19 mouse cellular contexts compared by ENCODE assay signal in the genomic region with DNA sequence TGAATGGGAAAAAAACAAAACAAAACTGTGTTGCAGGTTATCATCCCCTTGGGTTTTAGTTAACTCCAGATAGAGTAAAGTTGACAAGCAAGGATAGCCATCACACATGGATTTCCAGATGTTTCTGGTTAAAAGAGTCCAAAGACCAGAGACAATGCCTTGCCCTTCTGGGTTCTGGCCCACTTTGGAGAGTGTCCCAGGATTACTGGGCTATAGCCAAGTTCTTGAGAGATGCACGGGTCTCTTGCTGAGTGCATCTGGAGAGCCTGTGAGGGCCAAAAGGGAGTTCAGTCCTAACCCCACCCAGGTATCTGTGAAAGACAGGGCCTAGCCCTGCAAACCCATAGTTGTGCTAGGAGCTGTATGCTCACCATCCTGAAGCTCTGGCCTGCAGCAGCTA.
DNase-seq lines count a peak whose midpoint lies in the region; ATAC-seq and TF ChIP-seq lines count a peak whose summit lies in the region.
"Had no signal": no experiment of that assay in that cellular context is flagged by ENCODE, and none has a peak within 500 bp of the region (broad histone marks: within the 10 kb centered on the region; RNA-seq: fewer than 3 reads in every experiment).

No protein-coding gene starts in this region.

- DNase-seq in cerebellum, postnatal 10 days, result peak; percentile 47 to 54
- DNase-seq in cerebellum, postnatal 4 days (ENCODE audit: low spot score in 2 of 2), result no peak
- peak; percentile 37 to 44 for DNase-seq in heart, adult 2 months
- DNase-seq in heart, postnatal 4 days, result no peak
- no peak for DNase-seq in limb, embryonic 10.5 days (ENCODE audit: low spot score)
- no peak for DNase-seq in urinary bladder, postnatal 10 days (ENCODE audit: low spot score)
- DNase-seq: forebrain, postnatal 0 days; kidney, adult 18-20 months; kidney, postnatal 10 days; liver, embryonic 13.5 days; lung, adult 2 months; lung, postnatal 14 days; thymus, postnatal 14 days had no signal

- H3K27ac ChIP-seq in heart, adult 2 months, result no peak overlapping the region
- H3K27ac ChIP-seq in limb, embryonic 15.5 days, result peak overlapping the region; percentile 30; the same call in 1 of the 2 replicates
- no peak overlapping the region for H3K27ac ChIP-seq in limb, embryonic 10.5 days
- no peak overlapping the region for H3K27ac ChIP-seq in intestine, embryonic 16.5 days (ENCODE audit: low read length)
- H3K27ac ChIP-seq: hindbrain, embryonic 12.5 days; limb, embryonic 13.5 days; liver, embryonic 13.5 days had no signal

- TF ChIP-seq CTCF in heart, adult 2 months (IDR thresholded peaks at IDR 0.05), result no peak

- H3K4me2 ChIP-seq in limb, embryonic 15.5 days, result no peak overlapping the region
- no peak overlapping the region for H3K4me2 ChIP-seq in intestine, embryonic 16.5 days (ENCODE audit: low read depth, low read length)
- H3K4me2 ChIP-seq: hindbrain, embryonic 12.5 days; limb, embryonic 13.5 days; liver, embryonic 13.5 days; midbrain, embryonic 11.5 days had no signal

- no peak overlapping the region for H3K9ac ChIP-seq in heart, adult 2 months (ENCODE audit: low read depth, low read length)
- H3K9ac ChIP-seq in limb, embryonic 15.5 days, result no peak overlapping the region
- H3K9ac ChIP-seq in intestine, embryonic 16.5 days (ENCODE audit: low read depth, low read length), result no peak overlapping the region
- H3K9ac ChIP-seq: forebrain, postnatal 0 days; hindbrain, embryonic 12.5 days; limb, embryonic 13.5 days; liver, embryonic 13.5 days had no signal

- H3K27me3 ChIP-seq in heart, adult 2 months (ENCODE audit: control insufficient read depth, insufficient read depth, low read length), result no peaks in the 10 kb centered on the region
- H3K27me3 ChIP-seq in limb, embryonic 15.5 days, result no peaks in the 10 kb centered on the region
- H3K27me3 ChIP-seq in limb, embryonic 10.5 days (ENCODE audit: low read depth, poor library complexity, severe bottlenecking), result no peaks in the 10 kb centered on the region
- no peaks in the 10 kb centered on the region for H3K27me3 ChIP-seq in intestine, embryonic 16.5 days (replicated peaks; ENCODE audit: control insufficient read depth, insufficient read depth, low read length)
- H3K27me3 ChIP-seq: hindbrain, embryonic 12.5 days; limb, embryonic 13.5 days; liver, embryonic 13.5 days had no signal

- no peak for ATAC-seq in limb, embryonic 15.5 days (ENCODE audit: insufficient number of reproducible peaks, low FRiP score, low TSS enrichment, low read depth)
- no peak for ATAC-seq in intestine, embryonic 16.5 days
- ATAC-seq: CD4-positive, CD25-positive, alpha-beta regulatory T cell, adult 4 months; forebrain, postnatal 0 days had no signal

- H3K9me3 ChIP-seq in limb, embryonic 15.5 days, result peaks cover 4% of the 10 kb centered on the region; the same call in 1 of the 2 replicates
- H3K9me3 ChIP-seq in limb, embryonic 10.5 days (replicated peaks), result no peaks in the 10 kb centered on the region
- H3K9me3 ChIP-seq in intestine, embryonic 16.5 days (ENCODE audit: control insufficient read depth, low read length), result peaks cover 7% of the 10 kb centered on the region
- H3K9me3 ChIP-seq: hindbrain, embryonic 12.5 days; liver, embryonic 13.5 days had no signal

- H3K36me3 ChIP-seq in heart, adult 2 months (ENCODE audit: control insufficient read depth, insufficient read depth, low read length), result no peaks in the 10 kb centered on the region
- 0 out of 2 replicates have a peak, but pooled peaks cover 6% of the 10 kb centered on the region for H3K36me3 ChIP-seq in limb, embryonic 15.5 days
- no peaks in the 10 kb centered on the region for H3K36me3 ChIP-seq in limb, embryonic 10.5 days
- no peaks in the 10 kb centered on the region for H3K36me3 ChIP-seq in intestine, embryonic 16.5 days (ENCODE audit: control insufficient read depth, insufficient read depth, low read length)
- H3K36me3 ChIP-seq: hindbrain, embryonic 12.5 days; limb, embryonic 13.5 days; liver, embryonic 13.5 days had no signal

- intact Hi-C loops in heart, adult 2 months (cut with DNase I), result no loop called here

- no peak for TF ChIP-seq POLR2A in heart, adult 2 months (IDR thresholded peaks at IDR 0.05; ENCODE audit: insufficient read depth, low read depth, low read length)

- peaks cover 11% of the 10 kb centered on the region for H3K4me1 ChIP-seq in heart, adult 2 months (ENCODE audit: control insufficient read depth, insufficient read depth, low read length)
- peaks cover 27% of the 10 kb centered on the region for H3K4me1 ChIP-seq in limb, embryonic 15.5 days
- H3K4me1 ChIP-seq in limb, embryonic 10.5 days, result peaks cover 20% of the 10 kb centered on the region
- H3K4me1 ChIP-seq in intestine, embryonic 16.5 days (ENCODE audit: control insufficient read depth, insufficient read depth, low read length), result peaks cover 10% of the 10 kb centered on the region; the same call in 1 of the 2 replicates

- no peak overlapping the region for H3K4me3 ChIP-seq in heart, adult 2 months
- H3K4me3 ChIP-seq in limb, embryonic 15.5 days, result no peak overlapping the region
- H3K4me3 ChIP-seq in limb, embryonic 10.5 days, result no peak overlapping the region
- H3K4me3 ChIP-seq in intestine, embryonic 16.5 days (ENCODE audit: low read length), result no peak overlapping the region
- H3K4me3 ChIP-seq: hindbrain, embryonic 12.5 days; limb, embryonic 13.5 days; liver, embryonic 13.5 days had no signal

- WGBS in heart, adult 2 months, result 22% methylated on average over 1 of the region's 1 CpGs
- 47% methylated on average over 1 of the region's 1 CpGs for WGBS in limb, embryonic 15.5 days
- WGBS in limb, embryonic 10.5 days, result 96% methylated on average over 1 of the region's 1 CpGs
- whole genome bisulfite sequencing in intestine, embryonic 16.5 days, result 42% methylated on average over 1 of the region's 1 CpGs

- no peak for TF ChIP-seq EP300 in heart, adult 2 months (IDR thresholded peaks at IDR 0.05; ENCODE audit: insufficient read depth, low read depth, low read length)

- H3K79me2 ChIP-seq in heart, adult 2 months (replicated peaks; ENCODE audit: control insufficient read depth, insufficient read depth, low read length), result no peaks in the 10 kb centered on the region

Comparison
In these comparisons a context has a peak if more than half of its experiments do, and no peak if none do; other contexts are left out.
1. DNase-seq: peak in cerebellum, postnatal 10 days (2 of 2) and heart, adult 2 months (2 of 2); none in cerebellum, postnatal 4 days (0 of 2), heart, postnatal 4 days (single experiment), limb, embryonic 10.5 days (single experiment) and urinary bladder, postnatal 10 days (single experiment).